Mouse (Mus musculus): ENCODE results near the gene Tet3. TPM values are rescaled to one million over a fixed set of nuclear protein-coding genes. Genes with fewer than 3 reads are reported as not detected.

Tet3 gene
- polyA plus RNA-seq, 1 experiment from 2014 or later: 35.8 TPM

GRCm38 (mm10) chr6:83427968-83428731, 30.7 kb downstream of the Tet3 start:
- Histone ChIP-seq H3K4me2 (ENCODE audit: low read depth, severe bottlenecking) (no peak overlapping the region), H3K27ac (replicated peaks; ENCODE audit: low read depth, low read length) (no peak overlapping the region), H3K4me1 (ENCODE audit: control insufficient read depth, insufficient read depth, low read length) (peaks cover 14% of the 10 kb centered on the region; the same call in 1 of the 2 replicates), H3K27me3 (ENCODE audit: control insufficient read depth, insufficient read depth, low read length) (no peaks in the 10 kb centered on the region), H3K4me3 (ENCODE audit: low read depth, low read length) (no peak overlapping the region), H3K36me3 (ENCODE audit: control insufficient read depth, insufficient read depth, low read length) (peaks cover 5% of the 10 kb centered on the region), H3K9ac (ENCODE audit: low read length) (no peak overlapping the region), H3K9me3 (ENCODE audit: control insufficient read depth, low read length) (no peaks in the 10 kb centered on the region)
- WGBS: 58% methylated on average over 5 of the region's 5 CpGs
- no peak for ATAC-seq (ENCODE audit: insufficient number of reproducible peaks, low FRiP score, low TSS enrichment, low read depth)
- DNase-seq (ENCODE audit: low spot score): no peak

GRCm38 (mm10) chr6:83427512-83427911, 31.4 kb downstream of the Tet3 start:
- DNase-seq (ENCODE audit: low spot score) (no peak), ATAC-seq (ENCODE audit: insufficient number of reproducible peaks, low FRiP score, low TSS enrichment, low read depth) (no peak)
- Histone ChIP-seq H3K9ac (ENCODE audit: low read length) (no peak overlapping the region), H3K27ac (replicated peaks; ENCODE audit: low read depth, low read length) (no peak overlapping the region), H3K4me2 (ENCODE audit: low read depth, severe bottlenecking) (no peak overlapping the region), H3K36me3 (ENCODE audit: control insufficient read depth, insufficient read depth, low read length) (peaks cover 7% of the 10 kb centered on the region), H3K4me1 (ENCODE audit: control insufficient read depth, insufficient read depth, low read length) (peaks cover 17% of the 10 kb centered on the region; the same call in 1 of the 2 replicates), H3K27me3 (ENCODE audit: control insufficient read depth, insufficient read depth, low read length) (no peaks in the 10 kb centered on the region), H3K4me3 (ENCODE audit: low read depth, low read length) (no peak overlapping the region), H3K9me3 (ENCODE audit: control insufficient read depth, low read length) (no peaks in the 10 kb centered on the region)
- 63% methylated on average over 6 of the region's 6 CpGs for WGBS

DNA sequence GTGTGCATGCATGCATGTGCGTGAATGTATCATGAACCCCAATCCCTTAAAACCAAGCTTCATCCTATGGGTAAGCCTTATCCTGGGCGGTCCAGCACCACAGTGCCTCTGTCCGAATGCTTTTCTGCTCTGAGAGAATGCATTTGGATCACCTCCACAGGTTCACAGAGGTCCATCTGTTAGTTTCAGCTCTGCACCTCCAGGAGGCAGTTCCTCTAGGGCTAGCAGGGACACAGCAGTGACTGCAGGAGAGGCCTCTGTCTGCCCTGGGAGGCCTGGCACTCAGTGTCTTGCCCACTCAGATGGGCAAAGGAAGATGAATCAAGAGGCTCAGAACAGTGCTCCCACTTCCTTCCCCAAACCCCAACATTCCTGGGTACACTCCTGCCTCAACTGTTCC, 32.3 kb downstream of the Tet3 start:
- DNase-seq (ENCODE audit: low spot score) (no peak), ATAC-seq (ENCODE audit: insufficient number of reproducible peaks, low FRiP score, low TSS enrichment, low read depth) (no peak)
- peaks cover 7% of the 10 kb centered on the region for H3K36me3 ChIP-seq (ENCODE audit: control insufficient read depth, insufficient read depth, low read length)
- H3K9ac ChIP-seq (ENCODE audit: low read length): no peak overlapping the region
- H3K9me3 ChIP-seq (ENCODE audit: control insufficient read depth, low read length): no peaks in the 10 kb centered on the region
- H3K4me1 ChIP-seq (ENCODE audit: control insufficient read depth, insufficient read depth, low read length): peaks cover 22% of the 10 kb centered on the region
- H3K4me3 ChIP-seq (ENCODE audit: low read depth, low read length): no peak overlapping the region
- H3K27ac ChIP-seq (replicated peaks; ENCODE audit: low read depth, low read length): no peak overlapping the region
- H3K4me2 ChIP-seq (ENCODE audit: low read depth, severe bottlenecking): no peak overlapping the region
- H3K27me3 ChIP-seq (ENCODE audit: control insufficient read depth, insufficient read depth, low read length): no peaks in the 10 kb centered on the region
- 96% methylated on average over 3 of the region's 3 CpGs for WGBS

- Histone ChIP-seq H3K9ac (ENCODE audit: low read length) (no peak overlapping the region), H3K4me2 (ENCODE audit: low read depth, severe bottlenecking) (no peak overlapping the region), H3K36me3 (ENCODE audit: control insufficient read depth, insufficient read depth, low read length) (peaks cover 5% of the 10 kb centered on the region), H3K9me3 (ENCODE audit: control insufficient read depth, low read length) (no peaks in the 10 kb centered on the region), H3K4me3 (ENCODE audit: low read depth, low read length) (no peak overlapping the region), H3K4me1 (ENCODE audit: control insufficient read depth, insufficient read depth, low read length) (peaks cover 24% of the 10 kb centered on the region), H3K27me3 (ENCODE audit: control insufficient read depth, insufficient read depth, low read length) (no peaks in the 10 kb centered on the region), H3K27ac (replicated peaks; ENCODE audit: low read depth, low read length) (no peak overlapping the region)
- ATAC-seq (ENCODE audit: insufficient number of reproducible peaks, low FRiP score, low TSS enrichment, low read depth): no peak
- no peak for DNase-seq (ENCODE audit: low spot score)
- WGBS: 53% methylated on average over 4 of the region's 4 CpGs
These were observed 34.9 kb downstream of the Tet3 start for GRCm38 (mm10) chr6:83424053-83424404.

DNA sequence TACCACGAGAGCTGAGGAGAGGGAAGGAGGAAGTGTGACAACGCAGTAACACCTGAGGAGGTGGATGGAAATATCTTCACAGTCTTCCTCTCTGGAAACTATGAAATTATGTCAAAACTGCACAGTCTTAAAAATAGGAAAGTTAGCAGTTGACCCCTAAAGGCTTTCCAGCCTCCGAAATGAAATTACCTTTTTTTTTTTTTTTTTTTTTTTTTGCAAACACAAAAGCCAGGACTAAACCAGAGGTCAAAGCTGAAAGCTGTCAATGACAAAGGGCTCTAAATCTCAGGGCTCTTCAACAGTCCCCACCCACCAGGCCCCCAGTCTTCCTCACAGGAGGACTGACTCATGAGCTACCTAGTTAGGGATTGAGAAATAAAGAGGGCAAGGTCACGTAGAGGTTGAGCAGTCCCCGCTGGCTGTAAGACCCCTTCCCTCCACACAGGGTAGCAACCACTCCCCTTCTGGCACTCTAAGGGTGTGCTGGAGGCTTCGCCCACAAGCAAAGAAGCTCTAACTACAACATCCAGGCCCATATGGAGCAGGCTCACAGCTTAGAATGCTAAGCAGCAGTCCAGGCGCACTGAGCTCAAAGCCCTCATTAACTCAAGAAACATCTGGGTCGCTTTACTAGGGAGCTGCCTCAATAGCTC, 35.4 kb downstream of the Tet3 start:
- H3K27me3 ChIP-seq (ENCODE audit: control insufficient read depth, insufficient read depth, low read length): no peaks in the 10 kb centered on the region
- no peak overlapping the region; the same call in 1 of the 2 replicates for H3K27ac ChIP-seq (replicated peaks; ENCODE audit: low read depth, low read length)
- H3K36me3 ChIP-seq (ENCODE audit: control insufficient read depth, insufficient read depth, low read length): peaks cover 5% of the 10 kb centered on the region
- 24% methylated on average over 8 of the region's 8 CpGs for WGBS
- H3K4me1 ChIP-seq (ENCODE audit: control insufficient read depth, insufficient read depth, low read length): peaks cover 29% of the 10 kb centered on the region
- H3K9me3 ChIP-seq (ENCODE audit: control insufficient read depth, low read length): no peaks in the 10 kb centered on the region
- H3K4me2 ChIP-seq (ENCODE audit: low read depth, severe bottlenecking): no peak overlapping the region
- H3K9ac ChIP-seq (ENCODE audit: low read length): no peak overlapping the region
- DNase-seq (ENCODE audit: low spot score) (peak; percentile 60), ATAC-seq (ENCODE audit: insufficient number of reproducible peaks, low FRiP score, low TSS enrichment, low read depth) (peak; percentile 60; the same call in 1 of the 2 replicates)
- H3K4me3 ChIP-seq (ENCODE audit: low read depth, low read length): no peak overlapping the region

DNA sequence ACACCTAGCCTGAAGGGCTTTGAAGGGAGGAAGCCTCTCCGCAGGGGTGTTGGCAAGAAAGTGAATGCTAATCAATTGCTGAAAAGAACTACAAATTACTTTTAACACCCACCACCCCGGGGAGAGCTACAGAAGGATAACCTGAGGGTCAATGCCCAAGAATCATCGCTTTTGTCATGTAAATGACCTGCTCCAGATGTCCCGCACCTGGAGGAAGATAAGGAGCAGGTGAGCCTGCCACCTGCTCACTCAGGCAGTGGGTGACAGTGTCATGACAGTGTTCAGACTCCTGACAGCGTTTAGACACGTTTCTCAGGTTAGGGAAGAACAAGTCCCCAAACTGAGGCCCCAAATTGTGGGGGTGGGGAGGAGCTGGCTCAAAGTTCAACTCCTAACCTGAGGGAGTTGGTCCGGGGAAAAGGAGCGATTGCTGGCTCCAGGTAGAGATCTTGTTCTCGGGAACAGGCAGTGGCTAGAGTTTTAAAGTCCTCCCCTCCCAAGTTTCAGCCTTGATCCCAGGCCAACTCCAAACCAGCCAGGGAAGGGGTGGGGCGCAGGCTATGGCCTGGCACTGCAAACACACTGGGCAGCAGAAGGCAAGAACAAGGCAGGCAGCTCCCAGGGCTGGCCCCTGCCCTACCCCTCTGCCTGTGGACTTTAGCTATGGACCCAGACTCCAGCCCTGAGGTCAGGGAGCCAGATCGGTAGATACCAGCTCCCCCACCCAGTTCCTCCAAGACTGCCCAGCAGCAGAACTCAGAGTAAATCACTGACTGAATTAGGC, 36.8 kb downstream of the Tet3 start:
- no peak overlapping the region for H3K4me2 ChIP-seq (ENCODE audit: low read depth, severe bottlenecking)
- DNase-seq (ENCODE audit: low spot score) (no peak), ATAC-seq (ENCODE audit: insufficient number of reproducible peaks, low FRiP score, low TSS enrichment, low read depth) (no peak)
- no peak overlapping the region for H3K4me3 ChIP-seq (ENCODE audit: low read depth, low read length)
- peaks cover 5% of the 10 kb centered on the region for H3K36me3 ChIP-seq (ENCODE audit: control insufficient read depth, insufficient read depth, low read length)
- H3K4me1 ChIP-seq (ENCODE audit: control insufficient read depth, insufficient read depth, low read length): peaks cover 26% of the 10 kb centered on the region
- H3K27ac ChIP-seq (replicated peaks; ENCODE audit: low read depth, low read length): no peak overlapping the region
- H3K27me3 ChIP-seq (ENCODE audit: control insufficient read depth, insufficient read depth, low read length): no peaks in the 10 kb centered on the region
- 24% methylated on average over 11 of the region's 11 CpGs for WGBS
- no peaks in the 10 kb centered on the region for H3K9me3 ChIP-seq (ENCODE audit: control insufficient read depth, low read length)
- H3K9ac ChIP-seq (ENCODE audit: low read length): no peak overlapping the region

GRCm38 (mm10) chr6:83419516-83419915, 39.4 kb downstream of the Tet3 start:
- Histone ChIP-seq H3K4me2 (ENCODE audit: low read depth, severe bottlenecking) (no peak overlapping the region), H3K9ac (ENCODE audit: low read length) (no peak overlapping the region), H3K36me3 (ENCODE audit: control insufficient read depth, insufficient read depth, low read length) (peaks cover 2% of the 10 kb centered on the region), H3K27ac (replicated peaks; ENCODE audit: low read depth, low read length) (no peak overlapping the region), H3K4me3 (ENCODE audit: low read depth, low read length) (no peak overlapping the region), H3K27me3 (ENCODE audit: control insufficient read depth, insufficient read depth, low read length) (no peaks in the 10 kb centered on the region), H3K4me1 (ENCODE audit: control insufficient read depth, insufficient read depth, low read length) (peaks cover 24% of the 10 kb centered on the region), H3K9me3 (ENCODE audit: control insufficient read depth, low read length) (no peaks in the 10 kb centered on the region)
- DNase-seq (ENCODE audit: low spot score): no peak
- ATAC-seq (ENCODE audit: insufficient number of reproducible peaks, low FRiP score, low TSS enrichment, low read depth): no peak
- WGBS: 93% methylated on average over 3 of the region's 3 CpGs

- peaks cover 2% of the 10 kb centered on the region; the same call in 1 of the 2 replicates for H3K36me3 ChIP-seq (ENCODE audit: control insufficient read depth, insufficient read depth, low read length)
- no peaks in the 10 kb centered on the region for H3K27me3 ChIP-seq (ENCODE audit: control insufficient read depth, insufficient read depth, low read length)
These were observed 41.4 kb downstream of the Tet3 start for GRCm38 (mm10) chr6:83417531-83417930.

More at GRCm38 (mm10) chr6:83417531-83417930, 41.4 kb downstream of the Tet3 start:
- no peak overlapping the region for H3K27ac ChIP-seq (replicated peaks; ENCODE audit: low read depth, low read length)
- H3K9me3 ChIP-seq (ENCODE audit: control insufficient read depth, low read length): no peaks in the 10 kb centered on the region
- ATAC-seq (ENCODE audit: insufficient number of reproducible peaks, low FRiP score, low TSS enrichment, low read depth) (no peak), DNase-seq (ENCODE audit: low spot score) (no peak)
- H3K9ac ChIP-seq (ENCODE audit: low read length): no peak overlapping the region
- peaks cover 16% of the 10 kb centered on the region for H3K4me1 ChIP-seq (ENCODE audit: control insufficient read depth, insufficient read depth, low read length)
- WGBS: 67% methylated on average over 3 of the region's 3 CpGs
- H3K4me2 ChIP-seq (ENCODE audit: low read depth, severe bottlenecking): no peak overlapping the region
- no peak overlapping the region for H3K4me3 ChIP-seq (ENCODE audit: low read depth, low read length)

Measured in limb, embryonic 11.5 days (tissue).